Mouse (Mus musculus): ENCODE data around the gene Pitpnc1.

- TF ChIP-seq POLR2A (IDR thresholded peaks at IDR 0.05; ENCODE audit: low read depth, low read length) (no peak), CTCF (conservative IDR thresholded peaks at IDR 0.05; ENCODE audit: insufficient read depth, insufficient read length, low read depth, low read length) (no peak)
Measured at GRCm38 (mm10) chr11:107237532-107237931, 233.0 kb downstream of the Pitpnc1 start.
